Mouse (Mus musculus): ENCODE results near the gene Gm364. TPM values are rescaled to one million over a fixed set of nuclear protein-coding genes. Genes with fewer than 3 reads are reported as not detected.

The Gm364 gene
- polyA plus RNA-seq, 1 experiment from 2014 or later, result 0.08 TPM

GRCm38 (mm10) chrX:57392367-57393246 lies 16.3 kb upstream of the Gm364 start, which contains the start of gene Rbmx:
Rbmx (minus strand) TSS chrX:57393036.
- peak; percentile 97 for ATAC-seq
- WGBS, result 29% methylated on average over 50 of the region's 50 CpGs

GRCm38 (mm10) chrX:57393412-57393811 lies 15.5 kb upstream of the Gm364 start:
- H3K27ac ChIP-seq (ENCODE audit: low read depth, low read length), result no peak overlapping the region
- peak overlapping the region; percentile 43 for H3K4me2 ChIP-seq (ENCODE audit: low read length)
- H3K27me3 ChIP-seq (replicated peaks; ENCODE audit: control insufficient read depth, insufficient read depth, low read length), result no peaks in the 10 kb centered on the region
- no peaks in the 10 kb centered on the region for H3K9me3 ChIP-seq (replicated peaks; ENCODE audit: control insufficient read depth, low read length)
- peak overlapping the region; percentile 52 for H3K4me3 ChIP-seq (ENCODE audit: low read depth, low read length)
- ATAC-seq (peak; percentile 50), DNase-seq (ENCODE audit: low spot score) (peak; percentile 28)
- H3K36me3 ChIP-seq (ENCODE audit: control insufficient read depth, insufficient read depth, low read length), result peaks cover 16% of the 10 kb centered on the region
- H3K4me1 ChIP-seq (ENCODE audit: control insufficient read depth, insufficient read depth, low read length), result no peaks in the 10 kb centered on the region
- peak overlapping the region; percentile 43; the same call in 1 of the 2 replicates for H3K9ac ChIP-seq (ENCODE audit: low read length)
- 36% methylated on average over 7 of the region's 7 CpGs for WGBS

More at GRCm38 (mm10) chrX:57392367-57393246, 16.3 kb upstream of the Gm364 start, which contains the start of gene Rbmx:
- H3K4me2 ChIP-seq (ENCODE audit: low read length), result peak within 1 kb of the TSS; percentile 50
- peak within 1 kb of the TSS; percentile 84 for H3K9ac ChIP-seq (ENCODE audit: low read length)
- DNase-seq (ENCODE audit: low spot score), result peak; percentile 97
- no peaks in the 10 kb centered on the region for H3K27me3 ChIP-seq (replicated peaks; ENCODE audit: control insufficient read depth, insufficient read depth, low read length)
- H3K27ac ChIP-seq (ENCODE audit: low read depth, low read length), result peak within 1 kb of the TSS; percentile 94
- H3K4me1 ChIP-seq (ENCODE audit: control insufficient read depth, insufficient read depth, low read length), result no peaks in the 10 kb centered on the region
- H3K4me3 ChIP-seq (ENCODE audit: low read depth, low read length), result peak within 1 kb of the TSS; percentile 52
- no peaks in the 10 kb centered on the region for H3K9me3 ChIP-seq (replicated peaks; ENCODE audit: control insufficient read depth, low read length)
- H3K36me3 ChIP-seq (ENCODE audit: control insufficient read depth, insufficient read depth, low read length), result peaks cover 23% of the 10 kb centered on the region

GRCm38 (mm10) chrX:57401388-57401787 lies 7.6 kb upstream of the Gm364 start:
- Histone ChIP-seq H3K4me2 (ENCODE audit: low read length) (no peak overlapping the region), H3K4me3 (ENCODE audit: low read depth, low read length) (no peak overlapping the region), H3K36me3 (ENCODE audit: control insufficient read depth, insufficient read depth, low read length) (no peaks in the 10 kb centered on the region), H3K27ac (ENCODE audit: low read depth, low read length) (no peak overlapping the region), H3K4me1 (ENCODE audit: control insufficient read depth, insufficient read depth, low read length) (no peaks in the 10 kb centered on the region), H3K9ac (ENCODE audit: low read length) (no peak overlapping the region), H3K9me3 (replicated peaks; ENCODE audit: control insufficient read depth, low read length) (no peaks in the 10 kb centered on the region), H3K27me3 (replicated peaks; ENCODE audit: control insufficient read depth, insufficient read depth, low read length) (no peaks in the 10 kb centered on the region)
- ATAC-seq, result no peak
- DNase-seq (ENCODE audit: low spot score), result no peak
- WGBS, result 74% methylated on average over 1 of the region's 1 CpGs

GRCm38 (mm10) chrX:57403651-57404050 lies 5.3 kb upstream of the Gm364 start:
- no peak overlapping the region for H3K4me3 ChIP-seq (ENCODE audit: low read depth, low read length)
- H3K27me3 ChIP-seq (replicated peaks; ENCODE audit: control insufficient read depth, insufficient read depth, low read length), result no peaks in the 10 kb centered on the region
- H3K9ac ChIP-seq (ENCODE audit: low read length), result no peak overlapping the region
- no peaks in the 10 kb centered on the region for H3K4me1 ChIP-seq (ENCODE audit: control insufficient read depth, insufficient read depth, low read length)
- H3K36me3 ChIP-seq (ENCODE audit: control insufficient read depth, insufficient read depth, low read length), result no peaks in the 10 kb centered on the region
- H3K9me3 ChIP-seq (replicated peaks; ENCODE audit: control insufficient read depth, low read length), result no peaks in the 10 kb centered on the region
- H3K27ac ChIP-seq (ENCODE audit: low read depth, low read length), result no peak overlapping the region
- no peak overlapping the region for H3K4me2 ChIP-seq (ENCODE audit: low read length)
- ATAC-seq (no peak), DNase-seq (ENCODE audit: low spot score) (peak; percentile 27)

- H3K4me3 ChIP-seq (ENCODE audit: low read depth, low read length), result no peak overlapping the region
Observed at GRCm38 (mm10) chrX:57431610-57432009, 22.7 kb downstream of the Gm364 start.

GRCm38 (mm10) chrX:57433897-57434296 lies 24.9 kb downstream of the Gm364 start:
- H3K4me1 ChIP-seq (ENCODE audit: control insufficient read depth, insufficient read depth, low read length), result no peaks in the 10 kb centered on the region
- H3K4me2 ChIP-seq (ENCODE audit: low read length), result no peak overlapping the region
- 91% methylated on average over 2 of the region's 2 CpGs for WGBS
- H3K36me3 ChIP-seq (ENCODE audit: control insufficient read depth, insufficient read depth, low read length), result no peaks in the 10 kb centered on the region
- H3K27me3 ChIP-seq (replicated peaks; ENCODE audit: control insufficient read depth, insufficient read depth, low read length), result no peaks in the 10 kb centered on the region
- H3K9me3 ChIP-seq (replicated peaks; ENCODE audit: control insufficient read depth, low read length), result no peaks in the 10 kb centered on the region
- no peak overlapping the region for H3K9ac ChIP-seq (ENCODE audit: low read length)
- no peak overlapping the region for H3K4me3 ChIP-seq (ENCODE audit: low read depth, low read length)
- no peak overlapping the region for H3K27ac ChIP-seq (ENCODE audit: low read depth, low read length)
- no peak for DNase-seq (ENCODE audit: low spot score)
- no peak for ATAC-seq

More at GRCm38 (mm10) chrX:57431610-57432009, 22.7 kb downstream of the Gm364 start:
- H3K36me3 ChIP-seq (ENCODE audit: control insufficient read depth, insufficient read depth, low read length), result no peaks in the 10 kb centered on the region
- H3K4me1 ChIP-seq (ENCODE audit: control insufficient read depth, insufficient read depth, low read length), result no peaks in the 10 kb centered on the region
- no peak overlapping the region for H3K4me2 ChIP-seq (ENCODE audit: low read length)
- H3K9me3 ChIP-seq (replicated peaks; ENCODE audit: control insufficient read depth, low read length), result no peaks in the 10 kb centered on the region
- peak; percentile 55 for DNase-seq (ENCODE audit: low spot score)
- ATAC-seq, result no peak
- H3K9ac ChIP-seq (ENCODE audit: low read length), result no peak overlapping the region
- H3K27ac ChIP-seq (ENCODE audit: low read depth, low read length), result no peak overlapping the region
- 10% methylated on average over 2 of the region's 2 CpGs for WGBS
- H3K27me3 ChIP-seq (replicated peaks; ENCODE audit: control insufficient read depth, insufficient read depth, low read length), result no peaks in the 10 kb centered on the region

- peak; percentile 52; the same call in 1 of the 2 replicates for ATAC-seq
- H3K4me2 ChIP-seq (ENCODE audit: low read length), result peak within 1 kb of the TSS; percentile 65
- WGBS, result 16% methylated on average over 27 of the region's 28 CpGs
- no peaks in the 10 kb centered on the region for H3K27me3 ChIP-seq (replicated peaks; ENCODE audit: control insufficient read depth, insufficient read depth, low read length)
- DNase-seq (ENCODE audit: low spot score), result peak; percentile 18
- H3K9ac ChIP-seq (ENCODE audit: low read length), result peak within 1 kb of the TSS; percentile 49; the same call in 1 of the 2 replicates
- peak within 1 kb of the TSS; percentile 34 for H3K4me3 ChIP-seq (ENCODE audit: low read depth, low read length)
- no peaks in the 10 kb centered on the region for H3K9me3 ChIP-seq (replicated peaks; ENCODE audit: control insufficient read depth, low read length)
- H3K36me3 ChIP-seq (ENCODE audit: control insufficient read depth, insufficient read depth, low read length), result no peaks in the 10 kb centered on the region
- no peak within 1 kb of the TSS for H3K27ac ChIP-seq (ENCODE audit: low read depth, low read length)
- H3K4me1 ChIP-seq (ENCODE audit: control insufficient read depth, insufficient read depth, low read length), result no peaks in the 10 kb centered on the region
Observed at GRCm38 (mm10) chrX:57503634-57504033, 94.7 kb downstream of the Gm364 start, which contains the start of gene Gpr101. Gpr101 (minus strand) TSS chrX:57503757.

- no peak for ATAC-seq
- DNase-seq (ENCODE audit: low spot score), result no peak
- 79% methylated on average over 1 of the region's 1 CpGs for WGBS
- H3K36me3 ChIP-seq (ENCODE audit: control insufficient read depth, insufficient read depth, low read length), result no peaks in the 10 kb centered on the region
- no peak overlapping the region for H3K27ac ChIP-seq (ENCODE audit: low read depth, low read length)
- no peaks in the 10 kb centered on the region for H3K9me3 ChIP-seq (replicated peaks; ENCODE audit: control insufficient read depth, low read length)
- H3K27me3 ChIP-seq (replicated peaks; ENCODE audit: control insufficient read depth, insufficient read depth, low read length), result no peaks in the 10 kb centered on the region
- no peaks in the 10 kb centered on the region for H3K4me1 ChIP-seq (ENCODE audit: control insufficient read depth, insufficient read depth, low read length)
- no peak overlapping the region for H3K9ac ChIP-seq (ENCODE audit: low read length)
- no peak overlapping the region for H3K4me2 ChIP-seq (ENCODE audit: low read length)
- H3K4me3 ChIP-seq (ENCODE audit: low read depth, low read length), result no peak overlapping the region
Observed at GRCm38 (mm10) chrX:57506247-57506646, 97.3 kb downstream of the Gm364 start.
